Comparison of ENCODE assay signal across 8 mouse cellular contexts in the genomic region with DNA sequence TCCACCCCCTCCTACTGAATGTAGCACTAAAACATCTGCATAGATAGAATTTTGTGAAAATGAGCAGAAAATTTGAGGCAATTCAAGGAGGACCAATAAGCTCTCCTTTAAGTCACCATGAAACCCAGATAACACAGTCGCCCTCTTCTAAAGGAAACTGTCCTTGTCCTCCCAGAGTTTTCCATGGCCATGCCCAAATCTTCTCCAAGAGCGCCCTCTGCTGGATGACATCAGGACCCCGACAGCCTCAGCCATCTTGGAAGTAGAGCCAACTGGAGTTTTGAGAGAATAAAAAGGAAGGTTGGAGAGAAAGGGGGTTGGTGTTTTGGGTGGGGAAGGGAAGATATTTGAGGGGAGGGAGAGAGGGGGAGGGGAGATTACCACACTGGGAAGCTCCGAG.
DNase-seq lines count a peak whose midpoint lies in the region; ATAC-seq and TF ChIP-seq lines count a peak whose summit lies in the region.

No protein-coding gene starts in this region.

- no peaks in the 10 kb centered on the region for H3K9me3 ChIP-seq in ES-E14 (ENCODE audit: control insufficient read depth, insufficient read depth, low read depth, low read length)
- H3K9me3 ChIP-seq in forebrain, embryonic 12.5 days = no peaks in the 10 kb centered on the region

- no peaks in the 10 kb centered on the region for H3K36me3 ChIP-seq in ES-E14 (ENCODE audit: control insufficient read depth, insufficient read depth, low read length, poor library complexity, severe bottlenecking)
- H3K36me3 ChIP-seq in forebrain, embryonic 12.5 days (replicated peaks) = no peaks in the 10 kb centered on the region

- H3K27me3 ChIP-seq in forebrain, embryonic 12.5 days = peaks cover 11% of the 10 kb centered on the region; the same call in 1 of the 2 replicates

- H3K4me3 ChIP-seq in ES-E14 (ENCODE audit: insufficient read depth in 1 of 2, low read depth in 1 of 2, low read length in 2 of 2, poor library complexity in 1 of 2, severe bottlenecking in 1 of 2) = no peak overlapping the region
- no peak overlapping the region for H3K4me3 ChIP-seq in forebrain, embryonic 12.5 days (replicated peaks)

- no peak overlapping the region for H3K27ac ChIP-seq in ES-E14 (ENCODE audit: insufficient read depth, low read depth, low read length, poor library complexity, severe bottlenecking)
- H3K27ac ChIP-seq in forebrain, embryonic 12.5 days = no peak overlapping the region

- H3K9ac ChIP-seq in ES-E14 (ENCODE audit: insufficient read depth, low read depth, low read length, poor library complexity, severe bottlenecking) = no peak overlapping the region
- H3K9ac ChIP-seq in forebrain, embryonic 12.5 days = no peak overlapping the region

- H3K4me2 ChIP-seq in forebrain, embryonic 12.5 days = no peak overlapping the region

- WGBS in forebrain, embryonic 12.5 days = 13% methylated on average over 4 of the region's 4 CpGs

- DNase-seq in ES-E14 (ENCODE audit: low read depth, low spot score) = peak; percentile 89
- peak; percentile 3 for DNase-seq in c-Kit-negative CD71-positive TER-119-positive erythroid progenitor cells, embryonic 14.5 days (ENCODE audit: low read depth, low spot score)
- peak; percentile 96 for DNase-seq in heart, postnatal 4 days
- peak; percentile 84 to 92 for DNase-seq in layer of hippocampus, postnatal 14 days (ENCODE audit: low spot score in 2 of 2)
- peak; percentile 82 for DNase-seq in right cerebral cortex, adult 18-20 months
- peak; percentile 79 for DNase-seq in urinary bladder, adult 18-20 months (ENCODE audit: low spot score in 2 of 2)

- H3K4me1 ChIP-seq in ES-E14 (ENCODE audit: control insufficient read depth in 2 of 2, insufficient read depth in 2 of 2, low read length in 2 of 2, poor library complexity in 1 of 2) = peaks cover 3 to 9% of the 10 kb centered on the region in 2 experiments; a peak in 2 of 4 replicates
- H3K4me1 ChIP-seq in forebrain, embryonic 12.5 days = peaks cover 10% of the 10 kb centered on the region

- ATAC-seq in forebrain, embryonic 12.5 days (ENCODE audit: low FRiP score) = peak; percentile 69; the same call in 1 of the 2 replicates
- peak; percentile 73 for ATAC-seq in megakaryocyte, adult 5-6 weeks (ENCODE audit: poor library complexity, severe bottlenecking)

- in situ Hi-C loops in ES-E14 (cut with MboI; ENCODE audit: low sequenced_read_pairs in 2 of 2, unreplicated experiment in 2 of 2) = loop anchor here (10.0 to 25.0 kb wide), 3 partner anchors 580 to 1080 kb away; a partner anchor contains a TSS

TF ChIP-seq in ES-E14, 5 proteins besides CTCF, POLR2A, EP300 and RAD21:
- TF ChIP-seq ZC3H11A (IDR thresholded peaks at IDR 0.05; ENCODE audit: borderline replicate concordance, low read depth, low read length) (peak; percentile 98; the same call in 1 of the 2 replicates), CHD2 (IDR thresholded peaks at IDR 0.05; ENCODE audit: low read depth, low read length) (no peak), MAFK (IDR thresholded peaks at IDR 0.05; ENCODE audit: insufficient read depth, low read depth, low read length) (no peak), ZNF384 (IDR thresholded peaks at IDR 0.05; ENCODE audit: low read depth, low read length) (no peak), HCFC1 (IDR thresholded peaks at IDR 0.05; ENCODE audit: borderline replicate concordance, insufficient read depth, low read length) (no peak)
TF ChIP-seq in ES-E14: peak in this region for 1.

Comparison
In these comparisons a context has a peak if more than half of its experiments do, and no peak if none do; other contexts are left out.
1. DNase-seq: peak in every context shown above with its lines; median percentile 96 in heart, postnatal 4 days; 89 in ES-E14; 88 in layer of hippocampus, postnatal 14 days; 82 in right cerebral cortex, adult 18-20 months; 79 in urinary bladder, adult 18-20 months; 3 in c-Kit-negative CD71-positive TER-119-positive erythroid progenitor cells, embryonic 14.5 days.